Mouse (Mus musculus) bone marrow macrophage, adult 2 months (primary cell): ENCODE data around the gene Ift46. TPM values are rescaled to one million over a fixed set of nuclear protein-coding genes. Genes with fewer than 3 reads are reported as not detected.

Experiments used
- H3K27ac ChIP-seq: 2 replicates; pipeline ENCODE4 v1.5.1; 2012; ENCODE audit warnings: low read depth, low read length; ENCODE audit not compliant: insufficient read depth
- H3K4me1 ChIP-seq: 2 replicates; pipeline ENCODE4 v1.6.1; 2012; ENCODE audit warnings: low read length; ENCODE audit not compliant: control insufficient read depth, insufficient read depth
- H3K4me3 ChIP-seq: 2 replicates; pipeline ENCODE4 v1.5.1; 2012; ENCODE audit warnings: mild to moderate bottlenecking, low read length, moderate library complexity; ENCODE audit not compliant: insufficient read depth
- CTCF ChIP-seq: IDR thresholded peaks from 2 replicates; pipeline ENCODE4 v1.5.1; 2012; ENCODE audit warnings: low read depth, mild to moderate bottlenecking, low read length, moderate library complexity
- POLR2A ChIP-seq: IDR thresholded peaks from 2 replicates; pipeline ENCODE4 v1.6.1; 2012; ENCODE audit warnings: mild to moderate bottlenecking, low read depth, low read length, borderline replicate concordance
- polyA plus RNA-seq: library from polyadenylated mRNA; stranded (reverse); fragments of >200 nt; gene quantifications from 2 replicates; pipeline ENCODE4 v1.2.4, GENCODE M21; 2012; ENCODE audit not compliant: missing spikeins, insufficient read depth, insufficient read length

Gene Ift46
- polyA plus RNA-seq, 1 experiment = 86.7 TPM

- Histone ChIP-seq H3K4me1 (no peaks in the 10 kb centered on the region), H3K4me3 (no peak overlapping the region), H3K27ac (no peak overlapping the region)
- TF ChIP-seq CTCF (no peak), POLR2A (no peak)
Measured at GRCm38 (mm10) chr9:44828944-44829343, 61.2 kb downstream of the Ift46 start.

DNA sequence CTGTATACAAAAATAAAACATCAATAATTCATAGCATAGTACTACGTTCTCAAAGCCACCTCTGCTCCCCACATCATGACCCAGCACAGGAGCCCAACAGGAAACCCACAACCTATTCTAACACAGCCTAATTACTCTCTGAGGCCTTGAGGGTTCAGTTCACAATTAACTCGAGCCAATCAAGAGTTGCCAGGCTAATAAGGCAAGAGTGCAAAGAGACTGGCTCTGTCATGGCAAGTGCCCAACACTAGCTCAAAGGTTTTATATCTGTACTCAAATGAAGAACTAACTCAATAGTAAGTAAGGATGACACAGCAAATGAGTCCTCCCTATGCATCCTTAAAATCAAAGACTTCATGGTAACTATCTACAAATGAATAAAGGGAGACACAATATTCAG is 62.8 kb downstream of the Ift46 start:
- Histone ChIP-seq H3K4me1 (no peaks in the 10 kb centered on the region), H3K27ac (no peak overlapping the region), H3K4me3 (no peak overlapping the region)
- TF ChIP-seq POLR2A = no peak
- TF ChIP-seq CTCF = no peak

DNA sequence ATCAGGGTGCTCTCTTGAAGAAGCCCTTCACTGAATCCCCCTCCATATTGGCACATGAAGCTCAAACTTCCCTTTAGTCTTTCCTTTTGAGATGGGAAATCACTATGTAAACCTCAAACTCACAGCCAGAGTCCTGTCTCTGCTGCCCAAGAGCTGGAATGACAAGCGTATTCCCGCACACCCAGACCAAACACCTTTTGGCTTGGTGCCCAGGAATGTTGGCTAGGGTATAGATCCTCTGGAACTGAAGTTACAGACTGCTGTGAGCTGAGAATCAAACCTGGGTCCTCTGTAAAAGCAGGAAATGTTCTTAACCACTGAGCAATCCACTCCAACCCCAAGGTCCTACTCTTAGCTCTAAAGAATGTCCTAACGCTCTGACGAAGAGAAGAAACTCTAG is 64.6 kb downstream of the Ift46 start:
- no peaks in the 10 kb centered on the region for H3K4me1 ChIP-seq
- no peak overlapping the region for H3K4me3 ChIP-seq
- H3K27ac ChIP-seq = no peak overlapping the region
- TF ChIP-seq POLR2A (no peak), CTCF (no peak)

DNA sequence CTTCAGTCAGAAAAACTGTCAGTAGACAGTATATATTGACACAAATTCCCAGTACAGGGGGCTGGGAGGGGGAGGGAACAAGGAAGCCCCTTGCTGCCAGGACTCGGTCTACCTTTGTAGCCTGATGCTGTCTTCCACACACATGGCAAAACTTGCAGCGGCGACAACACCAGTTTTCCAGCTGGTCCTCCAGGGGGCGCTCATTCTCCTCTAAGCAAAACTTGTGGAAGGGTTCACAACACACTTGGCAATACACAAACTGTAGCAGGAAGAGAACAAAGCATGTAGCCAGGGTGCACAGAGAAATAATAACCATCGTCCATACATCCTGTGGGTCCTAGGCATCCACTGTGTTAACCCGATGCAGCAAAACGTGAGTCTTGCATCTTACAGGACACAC is 68.7 kb downstream of the Ift46 start:
- Histone ChIP-seq H3K27ac (no peak overlapping the region), H3K4me1 (peaks cover 3% of the 10 kb centered on the region; the same call in 1 of the 2 replicates), H3K4me3 (no peak overlapping the region)
- TF ChIP-seq POLR2A (no peak), CTCF (peak; percentile 67)

GRCm38 (mm10) chr9:44841241-44841640 is 73.5 kb downstream of the Ift46 start:
- TF ChIP-seq POLR2A (no peak), CTCF (no peak)
- Histone ChIP-seq H3K4me3 (no peak overlapping the region), H3K4me1 (peaks cover 11% of the 10 kb centered on the region), H3K27ac (no peak overlapping the region)

Other genes with a start within 250 kb of the Ift46 start
- not detected in 2 replicates for gene Cxcr5, start 206.0 kb upstream of the Ift46 start, polyA plus RNA-seq
- 111 and 122 TPM in 2 replicates for gene Ddx6, start 163.0 kb upstream of the Ift46 start, polyA plus RNA-seq
- not detected in 2 replicates for gene Treh, start 94.7 kb upstream of the Ift46 start, polyA plus RNA-seq
- 4.3 and 4.4 TPM in 2 replicates for gene Phldb1, start 32.7 kb upstream of the Ift46 start, polyA plus RNA-seq
- gene Arcn1, start 63 bp upstream of the Ift46 start, polyA plus RNA-seq = 79.8 and 86.7 TPM in 2 replicates
- gene Tmem25, start 31.4 kb downstream of the Ift46 start, polyA plus RNA-seq = 1.4 and 1.9 TPM in 2 replicates
- gene Ttc36, start 35.2 kb downstream of the Ift46 start, polyA plus RNA-seq = not detected in 2 replicates
- gene Kmt2a, start 113.4 kb downstream of the Ift46 start, polyA plus RNA-seq = 31.6 and 32.2 TPM in 2 replicates
- gene Atp5l, start 152.8 kb downstream of the Ift46 start, polyA plus RNA-seq = 311 and 441 TPM in 2 replicates
- gene Ube4a, start 197.7 kb downstream of the Ift46 start, polyA plus RNA-seq = 40.7 and 48.0 TPM in 2 replicates
- not detected in 2 replicates for gene Cd3g, start 212.5 kb downstream of the Ift46 start, polyA plus RNA-seq
- gene Cd3d, start 213.9 kb downstream of the Ift46 start, polyA plus RNA-seq = not detected in 2 replicates
- not detected in 2 replicates for gene Cd3e, start 241.7 kb downstream of the Ift46 start, polyA plus RNA-seq